Mouse (Mus musculus): ENCODE data around the gene Ogg1.

Ogg1 gene

DNA sequence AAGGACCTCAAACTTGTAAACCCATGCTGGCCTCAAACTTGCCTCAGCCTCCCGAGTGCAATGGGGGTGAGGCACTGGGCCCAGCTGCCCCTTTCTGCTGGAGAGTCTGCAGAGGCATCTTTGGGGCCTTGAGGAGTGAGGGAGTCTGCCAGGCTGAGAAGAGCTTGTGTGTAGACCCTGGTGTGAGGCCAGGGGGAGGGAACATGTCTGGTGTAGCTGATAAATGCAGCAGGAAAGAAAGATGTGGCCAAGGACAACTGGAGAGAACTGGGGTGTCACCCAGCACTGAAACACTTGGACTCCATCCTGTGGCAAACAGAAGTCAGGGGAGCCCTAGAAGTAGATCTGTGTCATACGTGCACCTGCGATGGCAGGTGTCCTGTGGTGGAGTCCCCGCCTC, 46.7 kb downstream of the Ogg1 start:
- DNase-seq = no peak

DNA sequence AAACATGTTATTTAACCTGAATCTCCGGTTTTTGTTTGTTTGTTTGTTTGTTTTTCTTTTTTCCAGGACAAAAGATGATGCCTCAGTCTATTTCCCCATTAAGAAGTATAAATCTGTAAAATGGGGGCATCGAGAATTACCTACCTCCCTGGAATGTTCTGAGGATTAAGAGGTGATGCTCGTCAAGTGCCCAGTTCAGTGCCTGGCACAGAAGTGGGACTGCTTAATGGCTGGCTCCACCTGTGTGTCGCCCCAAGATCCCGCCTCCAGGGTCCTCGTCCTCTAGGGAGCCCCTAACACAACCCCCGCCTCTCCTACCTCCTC, 50.4 kb downstream of the Ogg1 start:
- no peak for DNase-seq

DNA sequence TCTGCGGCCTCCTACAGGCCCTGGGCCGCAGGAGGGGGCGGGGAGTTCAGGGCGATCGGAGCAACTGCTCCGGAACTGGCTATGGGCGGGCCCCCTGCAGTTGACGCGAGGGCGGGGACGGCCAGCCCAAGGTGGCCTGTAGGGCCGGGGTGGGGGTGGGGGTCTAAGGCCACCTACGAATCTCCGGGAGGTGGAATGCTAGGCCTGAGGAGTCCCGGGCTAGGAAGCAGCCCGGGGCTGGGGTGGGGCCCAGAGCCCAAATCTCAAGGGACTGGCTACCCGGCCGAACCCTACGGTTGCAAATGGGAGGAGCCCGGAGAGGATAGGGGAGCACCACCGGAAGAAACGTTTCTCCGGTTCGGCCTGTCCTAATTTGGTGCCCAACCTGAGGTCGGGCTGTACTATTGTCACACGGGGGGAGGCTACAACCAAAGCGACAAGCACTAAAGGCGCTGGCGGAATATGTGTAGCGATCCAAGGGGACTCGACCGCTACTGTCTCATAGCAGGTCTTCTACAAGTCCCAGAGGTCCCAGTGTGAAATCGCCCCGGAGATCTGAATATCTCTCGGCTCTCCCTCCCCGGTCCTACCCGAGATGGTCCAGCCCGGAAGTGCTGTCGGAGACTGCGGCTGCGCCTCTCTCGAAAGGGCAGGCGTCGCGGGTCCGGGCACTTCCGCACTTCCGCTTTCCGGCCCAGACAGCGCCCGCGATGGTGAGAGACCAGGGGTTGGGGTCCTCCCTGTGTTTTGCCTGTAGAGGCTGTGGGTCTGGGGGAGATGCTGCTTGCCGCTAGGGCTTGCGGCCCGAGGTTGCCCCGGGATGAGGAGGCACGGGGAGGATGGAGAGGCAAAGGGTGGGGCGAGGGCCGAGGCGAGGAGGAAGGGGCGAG, 51.0 kb downstream of the Ogg1 start, which contains the start of the genes Tada3 and Arpc4:
Gene Tada3, minus strand, starts transcription at position 388 of the 890 bp plus-strand sequence.
Gene Arpc4, plus strand, starts transcription at position 620 of the 890 bp plus-strand sequence.
- peak; percentile 93 to 94 for DNase-seq

DNA sequence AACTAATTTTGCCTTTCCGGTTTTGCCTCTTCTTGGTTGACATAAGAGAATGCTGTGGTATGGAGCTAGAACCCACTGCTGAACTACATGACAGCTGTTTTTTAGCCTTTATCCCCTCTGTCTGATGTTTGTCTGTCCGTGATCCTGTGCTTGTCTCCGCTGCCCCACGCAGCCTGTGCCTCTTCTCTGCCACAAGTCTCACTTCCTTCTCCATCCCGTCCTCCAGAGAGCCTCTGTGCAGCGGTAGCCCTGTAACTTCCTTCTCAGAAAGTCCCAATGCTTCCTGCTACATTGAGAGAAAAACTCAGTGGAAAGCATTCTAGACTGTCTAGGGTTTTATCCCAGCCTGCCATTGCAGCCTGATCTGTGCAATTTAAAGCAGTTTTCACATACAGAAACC, 52.5 kb downstream of the Ogg1 start:
- DNase-seq = no peak

DNA sequence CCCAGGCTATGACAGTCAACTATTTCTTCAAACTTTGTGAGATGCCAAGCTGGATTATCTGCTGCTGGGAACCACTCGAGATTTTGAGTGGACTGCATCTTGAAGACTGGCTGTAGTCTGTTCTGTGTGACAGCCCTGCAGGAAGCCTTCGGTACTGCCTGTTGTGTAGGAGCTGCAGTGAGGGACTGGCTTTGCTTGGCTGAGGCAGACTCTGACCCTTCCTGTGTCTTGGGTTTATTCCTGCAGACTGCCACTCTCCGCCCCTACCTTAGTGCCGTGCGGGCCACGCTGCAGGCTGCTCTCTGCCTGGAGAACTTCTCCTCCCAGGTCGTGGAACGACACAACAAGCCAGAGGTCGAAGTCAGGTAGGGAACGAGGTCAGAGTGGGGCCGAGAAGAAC, 53.7 kb downstream of the Ogg1 start:
- DNase-seq = no peak

DNA sequence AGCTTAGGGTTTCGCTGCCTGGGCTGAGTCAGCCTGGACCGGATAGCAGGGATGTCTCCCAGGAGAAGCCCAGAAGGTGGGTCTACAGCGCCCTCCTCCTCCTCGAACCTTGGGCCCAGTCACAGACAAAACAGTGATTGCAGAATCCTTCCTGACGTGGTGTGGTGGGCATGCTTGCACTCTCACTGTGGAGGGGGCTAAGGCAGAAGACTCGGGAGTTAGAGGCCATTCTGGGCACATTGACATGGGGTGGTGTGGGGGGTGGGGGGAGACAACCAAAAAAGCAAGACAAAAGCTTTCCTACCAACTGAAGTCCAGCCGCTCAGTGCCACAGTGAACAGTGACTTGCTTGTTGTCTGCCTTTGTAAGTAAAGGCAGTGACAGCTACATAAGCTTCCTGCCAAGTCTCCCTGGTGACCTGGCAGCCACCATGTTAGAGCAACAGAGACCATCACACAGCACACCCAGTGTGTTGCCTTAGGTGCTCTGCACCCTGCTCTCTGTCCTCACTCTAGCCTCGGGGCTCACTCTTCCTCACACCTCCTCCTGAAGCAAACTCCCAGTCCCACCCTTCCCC, 57.7 kb downstream of the Ogg1 start:
- DNase-seq = peak in 1 of 2 experiments; percentile 33
